Mouse (Mus musculus) CH12.LX (cell line): ENCODE results near the gene Clec2l.

Source experiments
- CHD1 ChIP-seq: IDR thresholded peaks from 2 replicates; pipeline ENCODE4 v1.6.1; 2012; ENCODE audit warnings: low read depth, low read length, improper control_type of control experiment, inconsistent platforms
- CTCF ChIP-seq, 2 experiments: IDR thresholded peaks in 1 of 2; conservative IDR thresholded peaks in 1 of 2; 2 replicates each; pipeline ENCODE4 v1.5.1; 2011 to 2012; ENCODE audit warnings: low read depth in 2 of 2, low read length in 2 of 2, improper control_type of control experiment in 1 of 2, inconsistent platforms in 1 of 2, mild to moderate bottlenecking in 1 of 2, moderate library complexity in 1 of 2
- E2F4 ChIP-seq: IDR thresholded peaks from 2 replicates; pipeline ENCODE4 v1.6.1; 2011; ENCODE audit warnings: low read depth, low read length, improper control_type of control experiment; ENCODE audit not compliant: insufficient replicate concordance
- ELF1 ChIP-seq: IDR thresholded peaks from 2 replicates; pipeline ENCODE4 v1.6.1; 2014; ENCODE audit warnings: low read depth, mild to moderate bottlenecking, inconsistent platforms, low read length, improper control_type of control experiment
- EP300 ChIP-seq: IDR thresholded peaks from 2 replicates; pipeline ENCODE4 v1.6.1; 2011; ENCODE audit warnings: low read length, improper control_type of control experiment
- GABPA ChIP-seq: IDR thresholded peaks from 2 replicates; pipeline ENCODE4 v1.6.1; 2012; ENCODE audit warnings: low read depth, low read length, improper control_type of control experiment, inconsistent platforms; ENCODE audit not compliant: insufficient replicate concordance
- MAX ChIP-seq: IDR thresholded peaks from 2 replicates; pipeline ENCODE4 v1.6.1; 2011; ENCODE audit warnings: low read length, improper control_type of control experiment
- POLR2A ChIP-seq: IDR thresholded peaks from 2 replicates; pipeline ENCODE4 v1.6.1; 2011; ENCODE audit warnings: low read depth, mild to moderate bottlenecking, improper control_type of control experiment, low read length
- RCOR1 ChIP-seq: conservative IDR thresholded peaks from 2 replicates; pipeline ENCODE4 v1.6.1; 2012; ENCODE audit warnings: low read depth, mild to moderate bottlenecking, inconsistent platforms, low read length, improper control_type of control experiment
- ZNF384 ChIP-seq: IDR thresholded peaks from 2 replicates; pipeline ENCODE4 v1.6.1; 2012; ENCODE audit warnings: low read depth, low read length, improper control_type of control experiment, inconsistent platforms

DNA sequence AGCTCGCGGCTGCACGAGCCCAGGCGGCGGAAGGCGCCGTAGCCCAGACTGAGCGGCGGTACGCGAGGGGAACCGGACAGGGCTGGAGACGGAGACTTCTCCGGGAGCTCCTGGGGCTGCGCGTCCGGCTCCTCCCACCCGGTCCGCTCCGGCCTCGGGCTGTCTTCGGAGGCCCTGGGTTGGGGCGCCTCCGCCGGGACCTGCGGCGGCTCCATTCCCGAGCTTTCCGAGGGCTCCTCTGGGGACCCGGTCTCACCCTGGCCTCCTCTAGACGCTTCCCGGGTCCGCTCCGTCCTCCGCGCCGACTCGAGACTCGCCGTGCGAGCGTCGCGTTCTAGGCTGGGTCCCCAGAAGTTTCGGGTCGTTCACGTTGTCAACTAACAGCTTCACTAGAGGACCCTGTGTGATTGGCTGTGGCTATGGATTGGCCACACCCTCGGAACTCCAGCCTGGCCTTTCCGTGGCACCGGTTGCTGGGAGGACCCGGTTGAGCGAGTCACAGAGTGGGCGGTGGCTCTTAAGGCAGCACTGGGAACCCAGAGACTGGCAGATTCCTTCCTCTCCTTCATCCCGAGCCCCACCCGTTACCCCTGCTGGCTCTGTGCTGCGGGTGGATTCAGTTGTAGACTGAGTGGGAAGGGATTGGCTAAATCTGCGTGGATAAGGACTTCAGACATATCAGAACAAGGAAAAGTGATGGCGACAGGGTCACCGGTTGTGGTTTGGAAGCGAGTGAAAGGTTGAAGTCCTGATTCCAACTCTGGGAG is 25.8 kb upstream of the Clec2l start, which contains the start of gene Klrg2:
- no peak for TF ChIP-seq EP300
- no peak for TF ChIP-seq POLR2A
- TF ChIP-seq CHD1, result no peak
- TF ChIP-seq ELF1, result no peak
- TF ChIP-seq CTCF (conservative IDR thresholded peaks at IDR 0.05 in 1 of 2, IDR thresholded peaks at IDR 0.05 in 1 of 2; ENCODE audit: low read depth in 2 of 2, low read length in 2 of 2), result no peak
- no peak for TF ChIP-seq ZNF384
- no peak for TF ChIP-seq E2F4
- no peak for TF ChIP-seq MAX
- no peak for TF ChIP-seq GABPA
- no peak for TF ChIP-seq RCOR1
